Mouse (Mus musculus) layer of hippocampus, postnatal 36 days (tissue): ENCODE measurements around the gene Mad2l2. TPM values are rescaled to one million over a fixed set of nuclear protein-coding genes. Genes with fewer than 3 reads are reported as not detected.

Experiments used
- DNase-seq, 2 experiments: peaks; one replicate each; pipeline ENCODE4 v3.0.0; 2022
- total RNA-seq, 2 experiments: library from RNA; stranded (reverse); gene quantifications; 2 replicates each; pipeline ENCODE4 v1.2.3; 2021

Mad2l2 gene
- 10 to 100 TPM; 14.5 to 15.6 TPM for total RNA-seq

DNA sequence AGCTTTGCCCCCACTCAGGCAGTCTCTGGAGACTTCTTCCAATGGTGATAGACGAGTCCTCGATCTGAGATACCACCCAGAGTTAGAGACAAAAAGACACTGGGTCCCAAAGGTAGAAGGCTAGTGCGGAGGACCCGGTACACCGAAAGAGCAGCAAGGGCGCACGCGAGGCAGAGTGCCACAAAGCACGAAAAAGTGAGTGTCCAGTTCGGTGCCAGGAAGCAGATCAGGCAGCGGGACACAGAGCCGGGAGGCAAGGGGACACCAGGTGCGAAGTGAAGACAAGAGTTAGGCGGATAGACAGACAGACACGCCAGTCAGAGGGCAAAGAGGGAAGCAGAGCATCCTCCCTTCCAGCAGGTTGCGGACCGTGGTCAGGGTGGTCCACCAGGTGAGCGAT, at the start of gene Mad2l2:
TSS of gene Mad2l2 (plus strand) at position 252 of the 400 bp plus-strand sequence.
- no peak for DNase-seq

DNA sequence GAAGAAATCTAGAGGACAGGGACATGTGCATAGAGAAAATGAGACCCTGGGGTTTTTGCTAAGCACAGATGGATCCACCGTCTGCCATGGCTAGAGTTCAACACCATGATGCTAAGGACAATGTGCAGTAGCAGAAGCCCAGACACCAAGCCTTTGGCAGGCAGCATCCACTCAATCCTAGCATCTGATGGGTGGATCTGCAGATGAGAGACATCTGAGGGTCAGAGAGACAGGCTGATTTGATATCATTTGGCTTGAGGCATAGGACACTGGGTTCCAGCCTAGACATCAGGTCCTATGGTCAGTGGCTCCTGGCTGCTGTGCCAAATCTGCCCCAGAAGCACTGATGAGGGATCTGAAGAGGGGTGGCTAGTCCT, 49.6 kb upstream of the Mad2l2 start:
- DNase-seq: no peak

DNA sequence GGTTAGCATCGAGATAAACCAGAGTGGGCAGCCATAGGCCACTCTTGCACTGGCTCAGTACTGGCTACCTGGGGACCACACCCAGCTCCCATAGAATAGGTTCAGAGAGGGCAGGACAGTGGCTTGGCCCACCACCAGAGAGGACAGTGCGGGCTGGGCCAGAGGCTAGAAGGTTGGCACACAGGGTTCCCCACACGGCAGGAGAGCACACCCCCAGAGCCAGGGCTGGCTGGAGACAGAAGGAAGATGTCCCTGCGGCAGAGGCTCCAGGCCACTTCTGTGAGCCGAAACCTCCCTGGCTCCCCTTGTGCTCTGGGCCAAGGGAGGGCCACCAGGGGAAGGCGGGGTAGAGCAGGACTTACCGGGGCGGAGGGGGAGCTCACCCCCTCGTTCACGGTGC, 49.0 kb upstream of the Mad2l2 start:
- DNase-seq: no peak

DNA sequence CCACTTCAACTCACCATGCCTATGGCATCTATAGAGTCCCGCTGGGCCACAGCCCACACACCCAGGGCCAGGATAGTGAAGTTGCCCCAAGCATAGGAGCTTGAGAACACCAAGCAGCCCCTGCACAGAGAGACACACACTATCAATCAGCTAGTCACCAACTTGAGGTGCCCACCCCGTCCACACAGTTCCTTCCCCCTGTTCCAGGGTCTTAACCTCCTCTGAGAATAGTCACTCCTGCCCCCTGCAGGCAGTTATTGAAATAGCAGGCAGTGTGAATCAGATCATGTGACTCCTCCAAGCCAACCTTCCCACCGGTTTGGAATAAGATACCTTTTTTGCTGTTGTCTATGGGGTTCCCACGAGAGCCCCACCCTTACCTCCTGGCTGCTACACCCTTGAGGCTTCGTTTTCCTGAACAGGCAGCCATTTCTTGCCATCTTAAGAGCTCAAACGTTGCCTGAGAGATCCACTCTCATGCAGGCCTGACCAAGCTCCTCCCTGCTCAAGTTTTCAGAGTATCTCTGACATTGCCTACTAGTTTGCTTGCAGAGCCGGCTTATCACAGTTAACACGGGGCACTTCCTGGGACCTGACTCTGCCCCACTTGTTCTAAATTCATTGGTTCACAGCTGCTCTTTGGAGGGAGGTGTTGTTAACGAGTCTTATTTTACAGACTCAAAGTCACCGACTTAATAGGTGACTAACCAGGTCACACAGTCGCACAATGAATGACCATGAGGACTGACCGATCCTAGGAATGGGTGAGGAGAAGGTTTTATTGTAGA, 47.7 kb upstream of the Mad2l2 start:
- DNase-seq: peak in 1 of 2 experiments; percentile 41

DNA sequence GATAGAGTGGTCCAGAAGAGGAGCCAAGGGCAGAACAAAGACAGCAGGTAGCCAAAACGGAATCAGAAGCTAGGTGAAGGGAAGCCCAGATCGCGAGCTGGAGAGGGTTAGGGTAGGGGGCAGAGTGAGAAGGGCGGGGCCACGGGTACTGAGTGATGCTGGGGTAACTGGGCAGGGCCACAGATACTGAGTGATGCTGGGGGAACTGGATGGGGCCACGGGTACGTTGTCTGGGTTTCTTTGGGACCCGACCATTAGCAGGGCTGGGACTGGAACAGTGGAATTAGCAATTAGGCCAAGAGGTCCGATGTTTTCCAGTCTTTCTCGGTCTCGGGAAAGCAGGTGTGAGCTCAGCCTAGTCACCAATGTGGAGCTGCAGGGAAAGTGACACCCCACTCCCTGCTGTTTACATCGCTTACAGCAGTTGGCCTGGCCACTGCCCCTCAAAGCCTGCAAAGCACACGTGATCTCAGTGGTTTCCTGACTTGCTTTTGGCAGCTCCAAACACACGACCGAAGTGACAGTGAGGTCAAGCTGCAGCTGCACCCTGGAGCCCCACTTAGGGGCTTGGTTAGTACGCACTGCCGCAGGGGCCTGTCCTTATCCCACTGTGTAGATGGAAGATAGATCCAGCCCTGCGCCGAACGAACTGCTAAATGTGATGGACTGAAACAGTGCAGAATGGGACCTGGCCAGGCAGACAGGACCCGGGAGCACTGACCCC, 46.8 kb upstream of the Mad2l2 start:
- no peak for DNase-seq

DNA sequence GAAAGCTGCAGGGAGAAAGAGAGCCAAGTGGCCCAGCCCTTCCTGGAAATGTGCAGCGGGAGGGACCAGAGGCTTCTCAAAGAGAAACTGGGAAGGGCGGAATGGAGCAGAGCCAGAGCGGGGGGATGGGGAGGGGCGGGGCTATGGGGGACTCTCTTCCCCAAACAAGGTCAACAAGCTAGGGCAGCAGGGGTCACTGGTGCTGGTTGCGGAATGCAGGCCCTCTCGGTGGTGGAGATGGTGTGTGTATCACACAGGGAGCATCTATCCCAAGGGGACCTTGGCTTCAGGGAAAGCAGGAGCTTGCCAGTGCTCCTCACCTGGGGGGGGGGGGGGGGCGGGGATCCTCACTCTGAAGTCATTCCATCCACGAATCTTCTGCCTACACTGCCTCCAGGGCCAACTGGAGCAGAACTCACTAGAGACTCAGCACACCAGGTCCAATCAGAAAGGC, 45.9 kb upstream of the Mad2l2 start:
- DNase-seq: no peak

DNA sequence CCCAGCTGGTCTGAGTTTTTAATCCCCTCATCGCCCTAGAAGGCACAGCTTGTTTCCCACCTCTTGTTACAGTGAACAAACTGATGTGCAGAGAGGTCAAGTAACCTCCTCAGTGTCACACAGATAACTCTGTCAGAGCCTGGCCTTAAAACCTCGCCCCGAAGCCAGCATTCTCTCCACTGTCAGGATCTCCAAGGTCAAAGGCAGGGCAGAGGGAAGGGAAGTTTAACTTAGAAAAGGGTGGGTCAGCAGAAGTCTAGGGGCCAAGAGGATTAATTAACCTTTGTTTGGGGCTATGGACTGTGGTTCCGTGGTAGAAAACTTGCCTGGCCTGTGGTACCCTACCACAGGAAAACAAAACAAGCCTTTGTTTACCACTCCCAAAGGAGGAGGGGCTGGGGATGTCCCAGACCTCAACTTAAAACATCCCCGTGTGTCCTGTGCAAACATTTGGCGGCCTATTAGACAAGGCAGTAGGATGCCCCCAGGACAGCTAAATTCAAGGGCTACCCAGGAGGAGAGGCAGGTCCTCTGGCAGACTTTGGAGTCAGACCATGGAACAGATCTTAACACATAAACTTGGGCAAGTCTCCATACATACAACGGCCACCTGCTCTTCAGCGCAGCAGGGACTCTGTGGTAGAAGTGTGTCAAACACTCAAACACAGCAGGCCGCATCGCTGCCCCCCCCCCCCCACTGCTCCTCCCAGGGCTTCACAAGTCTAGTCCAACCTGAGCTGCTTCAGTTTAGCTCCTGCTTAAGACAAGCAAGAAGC, 44.9 kb upstream of the Mad2l2 start:
- DNase-seq: no peak

DNA sequence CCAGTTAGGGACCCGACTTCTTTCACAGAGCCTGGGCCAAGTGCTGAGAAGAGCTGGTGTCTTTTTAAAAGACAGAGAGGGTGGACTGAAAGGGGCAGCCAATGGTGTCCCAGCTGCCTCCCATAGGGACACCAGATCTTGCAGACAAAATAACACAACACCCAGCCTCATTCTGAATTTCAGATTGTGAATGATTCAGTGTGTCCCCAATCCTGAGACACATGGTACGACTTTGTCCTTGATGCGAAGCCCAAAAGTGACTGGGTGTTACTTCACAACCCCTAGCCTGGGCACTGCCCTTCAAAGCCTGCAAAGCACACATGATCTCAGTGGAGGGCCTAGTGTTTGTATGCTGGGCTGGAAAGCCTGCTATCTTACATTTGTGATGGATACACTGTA, 44.3 kb upstream of the Mad2l2 start:
- DNase-seq: no peak

DNA sequence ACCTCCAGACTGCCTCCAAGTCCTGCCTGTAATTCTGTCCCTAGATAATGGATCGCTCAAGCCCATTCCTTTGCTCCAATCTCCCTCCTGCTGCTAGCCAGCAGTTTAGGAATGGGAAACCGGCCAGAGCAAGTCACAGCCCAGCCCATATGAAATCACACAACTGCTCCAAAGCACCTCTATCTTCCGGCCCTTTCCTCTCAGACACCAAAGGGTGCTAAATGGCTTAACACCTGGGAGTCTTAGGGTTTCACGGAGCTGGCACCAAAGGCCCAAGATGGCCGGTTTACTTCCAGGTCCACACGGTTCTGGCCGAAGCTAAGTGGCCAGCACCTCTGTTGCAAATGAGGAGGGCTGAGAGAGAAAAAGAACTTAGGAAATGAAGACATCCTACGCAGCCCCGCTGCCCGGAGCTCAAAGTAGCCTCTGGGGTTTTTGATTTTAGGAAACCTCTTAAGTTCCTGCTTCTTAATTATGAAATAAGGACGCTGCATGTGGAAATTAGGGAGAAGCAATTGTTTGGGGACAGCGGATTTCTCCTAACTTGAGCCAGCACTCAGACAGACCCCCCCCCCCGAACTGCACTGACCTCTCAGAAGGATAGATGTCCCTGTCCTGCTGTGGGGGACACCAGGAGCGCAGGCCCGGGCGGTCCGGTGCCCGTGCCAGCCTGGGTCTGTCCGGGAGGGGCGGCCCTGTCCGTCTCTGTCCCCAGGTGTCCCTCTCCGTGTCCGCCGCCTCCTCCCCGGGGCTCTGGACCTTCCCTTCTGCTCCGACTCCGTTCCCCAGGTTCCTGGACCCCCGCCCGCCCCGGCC, 42.9 kb upstream of the Mad2l2 start:
- DNase-seq: no peak

DNA sequence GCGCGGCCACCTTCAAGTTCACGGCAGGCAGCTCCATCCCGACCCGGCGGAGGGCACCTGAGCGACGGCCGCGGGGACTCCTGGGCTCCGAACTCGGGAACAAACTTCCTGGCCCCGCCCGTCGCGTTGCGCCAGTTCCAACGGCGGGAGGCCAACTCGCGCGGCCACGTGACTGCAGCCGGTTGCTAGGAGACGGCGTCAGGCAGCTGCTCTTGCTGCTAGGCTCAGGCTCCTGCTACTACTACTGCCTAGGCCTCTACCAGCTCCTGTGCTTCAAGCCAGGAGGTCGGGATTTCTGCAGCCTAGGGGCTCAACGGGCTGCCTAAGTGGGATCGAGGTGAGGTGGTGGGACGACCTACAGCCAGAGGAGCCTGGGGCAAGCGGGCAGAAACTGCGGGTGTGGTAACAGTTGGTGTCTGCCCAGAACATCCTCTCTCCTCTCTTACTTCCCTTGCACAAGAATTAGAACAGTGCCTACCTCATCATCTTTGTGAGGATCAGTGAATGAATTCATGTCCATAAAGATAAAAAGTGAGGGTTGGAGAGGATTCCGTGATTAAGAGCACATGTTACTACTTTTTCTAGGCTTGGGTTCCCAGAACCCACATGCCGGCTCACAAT, 42.2 kb upstream of the Mad2l2 start, which contains the start of gene Agtrap:
TSS of gene Agtrap (minus strand) at position 125 of the 621 bp plus-strand sequence.
- peak; percentile 89 to 94 for DNase-seq

DNA sequence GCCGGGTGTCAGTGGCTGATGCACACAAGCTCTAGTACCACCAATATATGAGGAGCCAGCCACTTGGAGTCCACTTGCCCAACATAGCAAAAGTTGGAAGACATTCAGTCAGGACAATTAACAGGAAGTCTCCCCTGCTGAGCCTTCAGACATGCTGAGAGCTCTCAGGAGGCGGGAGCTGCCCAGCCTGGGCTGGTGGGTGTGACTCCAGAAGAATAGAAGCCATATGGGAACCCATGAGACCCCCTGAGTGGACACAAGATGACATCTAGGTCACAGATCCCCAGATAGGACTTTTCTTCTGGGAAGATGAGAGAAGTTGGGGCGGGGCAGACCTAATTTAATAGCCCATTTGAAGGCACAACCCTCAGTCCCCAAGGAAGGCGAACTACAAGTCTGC, 41.0 kb upstream of the Mad2l2 start:
- DNase-seq: no peak

DNA sequence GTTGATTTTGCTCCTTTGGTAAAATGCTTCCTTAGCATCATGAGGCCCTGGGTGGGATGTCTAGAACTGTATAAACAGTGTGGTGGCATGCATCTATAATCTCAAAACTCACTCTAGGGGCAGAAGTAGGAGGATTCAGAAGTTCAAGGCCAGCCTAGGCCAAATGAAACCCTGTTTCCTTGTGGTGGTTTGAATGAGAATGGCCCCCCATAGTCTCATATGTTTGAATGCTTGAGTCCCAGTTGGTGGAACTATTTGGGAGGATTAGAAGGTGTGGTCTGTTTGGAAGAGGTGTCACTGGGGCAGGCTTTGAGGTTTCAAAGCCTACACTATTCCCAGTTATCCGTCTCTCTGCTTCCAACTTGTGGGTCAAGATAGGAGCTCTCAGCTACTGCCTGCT, 39.0 kb upstream of the Mad2l2 start:
- DNase-seq: no peak

DNA sequence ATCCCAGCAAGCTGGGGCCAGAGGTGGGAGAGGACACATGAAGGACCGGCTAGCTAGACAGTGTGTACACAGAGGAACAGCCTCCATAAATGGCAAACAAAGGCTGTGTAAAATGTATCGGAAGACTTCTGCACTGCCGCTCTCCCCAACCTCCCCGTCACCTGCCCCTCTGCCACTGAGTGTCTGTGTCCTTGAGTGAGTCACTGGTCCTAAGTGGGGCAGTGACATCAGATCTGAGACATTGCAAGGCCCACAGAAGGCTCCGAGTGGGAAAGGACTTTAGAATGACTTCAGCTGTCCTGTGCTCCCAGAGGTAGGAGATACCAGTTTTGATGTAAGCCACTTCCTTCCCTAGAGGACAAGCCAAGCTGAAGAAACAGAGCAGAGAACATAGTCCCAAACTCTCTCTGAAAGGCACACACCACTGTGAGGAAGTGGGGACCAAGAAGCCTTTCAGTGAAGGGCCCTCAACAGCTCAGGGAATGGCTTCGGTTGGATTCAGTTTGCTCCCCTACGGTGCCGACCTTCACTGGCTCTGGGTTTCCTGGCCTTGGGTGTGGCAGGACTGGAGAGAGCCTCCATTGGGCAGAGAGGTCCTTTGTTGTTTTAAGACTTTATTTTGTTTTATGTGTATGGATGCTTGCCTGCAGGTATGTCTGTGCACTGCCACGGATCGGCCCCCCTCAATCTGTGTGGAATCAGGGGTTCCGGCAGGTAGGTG, 37.5 kb upstream of the Mad2l2 start:
- no peak for DNase-seq

DNA sequence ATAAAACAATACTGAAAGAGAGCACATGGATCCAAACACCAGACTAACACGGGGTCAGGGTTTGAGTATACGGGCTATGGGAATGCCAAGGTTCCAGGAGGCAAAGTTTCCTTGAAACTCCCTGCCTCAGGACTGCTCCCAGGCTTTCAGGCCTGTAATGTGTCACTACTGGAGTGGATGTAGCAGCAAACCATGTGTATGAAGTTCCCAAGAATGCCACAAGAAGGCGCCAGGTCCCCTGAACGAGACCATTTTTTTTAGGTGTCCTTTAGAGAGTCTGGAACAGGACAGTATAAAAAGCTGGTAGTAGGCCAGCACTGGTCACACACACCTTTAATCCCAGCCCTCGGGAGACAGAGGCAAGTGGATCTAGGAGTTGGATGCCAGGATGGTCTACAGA, 36.0 kb upstream of the Mad2l2 start:
- no peak for DNase-seq

DNA sequence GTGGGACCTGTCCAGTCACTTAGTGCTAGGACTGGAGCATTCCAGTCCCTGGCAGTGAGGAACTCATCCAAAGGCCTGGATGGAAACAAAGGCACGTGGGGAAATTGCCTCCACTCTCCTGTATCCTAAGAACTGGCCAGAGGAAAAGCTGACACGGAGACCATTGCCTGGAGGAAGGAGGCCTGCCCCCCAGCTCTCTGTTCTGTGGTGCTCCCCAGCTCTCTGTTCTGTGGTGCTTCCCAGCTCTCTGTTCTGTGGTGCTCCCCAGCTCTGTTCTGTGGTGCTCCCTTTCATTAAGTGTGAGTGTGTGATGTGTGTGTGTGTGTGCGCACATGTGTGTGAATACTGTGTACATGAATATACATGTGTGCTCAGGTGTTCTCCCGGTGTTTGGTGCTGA, 35.1 kb upstream of the Mad2l2 start:
- no peak for DNase-seq

DNA sequence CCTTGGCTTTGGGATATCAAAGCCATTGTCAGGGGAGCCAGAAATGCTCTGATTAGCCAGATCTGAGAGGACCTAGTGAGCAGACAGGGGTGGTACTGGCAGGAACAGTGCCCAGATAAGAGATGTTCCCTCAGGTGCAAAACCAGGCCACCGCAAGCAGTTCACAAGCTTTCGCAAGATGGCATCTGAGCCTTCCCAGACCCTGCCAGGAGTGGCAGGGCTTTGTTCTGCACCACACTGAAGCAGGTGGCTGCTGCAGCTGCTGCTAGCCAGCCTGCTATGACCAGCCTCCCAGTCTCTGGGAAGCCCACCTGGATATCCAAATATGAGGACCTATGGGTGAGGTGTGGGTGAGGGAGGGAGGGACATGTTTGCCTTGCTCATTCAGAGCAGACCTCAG, 32.2 kb upstream of the Mad2l2 start:
- DNase-seq: no peak

DNA sequence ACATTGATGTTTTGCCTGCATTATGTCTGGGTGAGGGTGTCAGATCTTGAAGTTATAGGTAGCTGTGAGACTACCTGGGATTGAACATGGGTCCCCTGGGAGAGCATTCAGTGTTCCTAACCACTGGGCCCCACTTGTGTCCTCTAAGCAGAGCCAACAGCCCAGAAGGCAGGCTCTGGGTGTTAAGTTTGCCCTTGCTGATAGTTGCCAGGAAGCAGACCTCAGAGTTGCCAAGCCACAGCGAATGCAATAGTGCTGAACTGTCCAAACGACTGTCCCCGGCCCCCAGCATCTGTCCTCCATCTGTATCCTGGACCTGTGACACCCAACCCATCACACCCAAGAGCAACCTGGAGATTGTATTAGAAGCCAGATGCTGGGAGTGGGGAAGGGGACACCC, 31.5 kb upstream of the Mad2l2 start:
- no peak for DNase-seq

DNA sequence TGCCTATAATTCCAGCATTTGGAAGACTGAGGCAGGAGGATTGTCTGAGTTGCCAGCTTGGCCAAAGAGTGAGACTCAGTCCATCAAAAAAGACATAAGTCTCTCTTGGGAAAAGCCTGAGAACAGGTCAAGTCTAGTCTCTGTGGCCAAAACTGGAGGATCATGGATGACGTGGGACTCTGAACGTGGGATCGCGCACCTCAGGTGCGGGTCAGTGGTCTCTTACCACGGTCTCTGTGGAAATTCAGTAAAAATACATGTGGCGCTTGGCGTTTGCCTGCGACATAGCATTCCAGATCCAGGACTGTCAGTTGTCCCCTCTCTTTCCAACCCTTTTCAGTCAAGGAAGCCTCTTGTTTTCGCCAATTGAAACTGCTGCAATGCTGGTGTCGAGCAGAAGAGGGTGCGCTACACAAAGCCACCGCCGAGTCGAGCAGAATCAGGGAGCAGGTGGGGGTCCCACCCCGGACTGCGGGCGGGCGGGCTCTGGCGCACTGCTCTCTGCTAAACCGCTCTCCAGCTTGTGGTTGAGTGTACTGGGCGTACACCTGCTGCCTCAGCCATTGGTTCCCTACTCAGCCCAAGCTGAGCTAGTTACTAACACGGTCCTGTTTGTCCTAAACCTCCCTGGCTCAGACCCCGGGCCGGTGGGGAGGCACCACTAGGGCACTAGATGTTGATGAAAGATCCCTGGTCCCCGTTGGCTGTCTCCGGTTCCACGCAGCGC, 28.2 kb upstream of the Mad2l2 start:
- DNase-seq: peak; percentile 74 to 75

DNA sequence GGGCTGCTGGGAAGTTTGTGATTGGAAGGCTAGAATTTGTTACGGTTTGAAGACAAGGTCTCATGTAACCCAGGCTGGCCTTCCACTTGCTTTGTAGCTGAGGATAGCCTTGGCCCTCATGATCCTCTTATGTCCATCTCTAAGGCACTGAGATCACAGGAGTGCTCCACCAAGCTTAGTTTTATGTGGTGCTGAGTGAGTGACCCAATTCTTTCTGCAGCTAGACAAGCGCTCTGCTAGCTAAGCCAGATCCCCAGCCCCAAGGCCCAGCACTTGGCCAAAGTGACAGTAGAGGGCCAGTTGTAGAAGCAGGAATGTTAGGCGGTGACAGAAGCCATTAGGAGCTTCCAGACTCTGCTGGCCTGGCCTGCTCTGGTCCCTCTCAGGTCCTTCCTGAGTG, 26.0 kb upstream of the Mad2l2 start:
- DNase-seq: no peak

DNA sequence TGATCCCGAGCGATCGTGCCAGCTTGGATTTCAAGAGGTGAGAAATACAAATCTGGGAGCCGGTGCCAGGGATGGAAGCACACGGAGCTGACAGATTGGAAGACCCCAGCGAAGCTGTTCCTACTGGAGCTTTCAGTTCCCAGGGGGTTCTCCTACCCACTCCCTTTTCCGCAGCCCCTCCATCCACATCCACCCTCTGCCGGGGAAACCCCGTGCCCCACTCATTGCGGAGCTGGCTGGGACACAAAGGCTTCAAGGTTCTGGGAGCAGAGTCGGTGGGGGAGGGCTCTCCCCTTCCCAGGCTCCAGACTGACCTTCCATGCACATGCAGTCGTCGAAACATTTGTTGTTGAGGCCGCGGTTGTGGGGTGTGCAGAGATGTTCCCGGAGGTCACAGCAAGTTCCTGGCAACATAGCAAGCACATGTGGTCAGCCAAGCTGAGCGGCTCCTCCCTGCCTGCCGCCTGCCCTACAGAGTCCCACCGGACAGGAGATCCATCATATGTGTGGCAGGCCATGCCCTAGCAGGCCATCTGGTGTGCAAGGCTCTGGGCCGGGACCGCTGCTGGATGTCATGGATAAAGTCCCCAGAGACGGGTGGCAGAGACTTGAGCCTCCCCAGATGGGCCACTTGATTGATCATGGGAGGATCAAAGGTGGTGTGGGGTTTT, 22.4 kb upstream of the Mad2l2 start:
- DNase-seq: no peak
